Mouse (Mus musculus): ENCODE results near the gene Hdac7.
"Not testable (repeated sequence)": the region's sequence is repeated elsewhere in the genome, so short reads cannot be mapped to it uniquely, and the experiment has no call there.

The Hdac7 gene

DNA sequence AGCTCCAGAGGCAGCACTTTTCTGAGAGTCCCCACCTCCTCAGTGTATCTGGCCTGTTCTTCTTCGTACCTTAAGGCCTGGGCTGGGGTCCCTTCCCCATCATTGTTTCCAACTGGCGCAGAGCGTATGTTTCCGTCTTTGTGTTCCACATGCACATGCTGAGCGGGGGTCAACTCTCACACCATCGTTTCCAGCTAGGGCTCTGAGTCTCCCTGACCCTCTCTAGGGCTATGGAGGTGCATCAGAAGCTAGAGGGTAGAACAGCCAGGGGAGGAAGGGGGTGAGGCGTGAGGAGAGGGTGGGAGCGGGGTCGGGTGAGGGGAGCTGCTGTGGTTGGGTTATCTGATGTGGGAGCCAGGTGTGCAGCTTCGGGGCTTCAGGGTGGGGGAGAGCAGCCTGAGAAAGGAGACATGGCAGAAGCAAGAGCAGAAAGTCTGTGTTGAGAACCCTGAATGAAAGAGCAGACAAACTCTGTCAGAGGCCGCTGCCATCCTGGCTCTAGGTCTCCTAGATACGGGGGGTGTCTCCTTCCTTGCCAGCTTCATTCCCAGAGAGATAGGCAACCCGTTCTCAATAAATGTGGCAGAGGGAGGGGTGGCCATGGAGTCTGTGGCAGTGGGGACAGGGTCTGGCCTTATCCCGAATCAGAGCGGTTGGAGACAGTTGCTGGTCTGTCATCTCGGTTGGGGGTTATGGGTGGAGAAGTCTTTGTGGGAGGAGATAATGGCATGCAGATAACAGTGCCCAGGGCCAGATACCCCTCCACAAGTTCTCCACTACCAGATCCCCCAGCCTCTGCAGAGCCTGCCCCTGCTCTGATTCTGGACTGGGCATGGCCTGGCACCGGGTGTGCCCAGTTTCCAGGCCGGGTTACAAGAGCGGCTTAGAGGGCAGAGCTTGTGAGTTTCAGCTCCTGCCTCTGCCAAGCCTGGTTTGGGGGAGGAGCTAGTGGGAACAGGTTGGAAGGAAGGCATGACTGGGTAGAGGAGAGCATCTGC, at the start of gene Hdac7:
Gene Hdac7, minus strand, starts transcription at position 466 of the 998 bp plus-strand sequence.
- DNase-seq, result peak; percentile 93

DNA sequence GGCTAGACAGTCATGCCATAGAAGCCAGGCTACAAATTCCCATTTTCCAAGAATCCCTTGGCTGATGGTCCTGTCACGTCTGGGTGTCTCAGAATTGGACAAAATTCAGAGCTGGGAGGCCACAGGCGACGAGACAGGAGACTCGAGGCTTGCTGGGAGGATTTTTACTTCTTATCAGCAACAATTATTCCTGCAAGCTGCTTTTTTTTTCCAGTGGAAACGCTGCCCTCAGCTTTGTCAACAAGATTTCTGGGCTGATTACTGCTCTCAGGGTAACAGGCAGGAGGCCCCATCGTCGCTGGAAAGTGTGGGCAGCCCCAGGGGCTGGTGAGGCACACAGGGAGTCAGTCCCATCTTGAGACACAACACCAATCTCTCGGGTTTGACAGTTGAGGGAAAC, 48.2 kb upstream of the Hdac7 start:
- DNase-seq, result no peak

DNA sequence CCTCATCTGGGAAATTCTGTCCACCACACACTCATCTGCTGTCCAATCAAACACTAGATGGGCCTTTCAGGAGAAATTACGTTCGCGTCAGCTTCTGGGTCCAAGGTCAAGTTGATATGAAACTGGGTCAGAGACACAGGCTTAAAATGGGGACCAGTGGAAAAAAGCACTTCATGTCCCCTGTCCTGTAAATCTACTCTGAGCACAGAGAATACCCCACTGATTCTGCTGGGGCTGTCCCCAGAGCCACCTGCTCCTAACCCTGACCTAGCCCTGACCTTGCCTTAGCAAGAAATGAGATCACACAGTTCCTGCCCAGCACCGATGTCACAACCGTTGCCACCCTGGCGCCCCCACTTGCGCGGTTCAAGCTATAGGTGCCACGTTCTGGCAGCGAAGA, 46.1 kb upstream of the Hdac7 start:
- no peak for DNase-seq

DNA sequence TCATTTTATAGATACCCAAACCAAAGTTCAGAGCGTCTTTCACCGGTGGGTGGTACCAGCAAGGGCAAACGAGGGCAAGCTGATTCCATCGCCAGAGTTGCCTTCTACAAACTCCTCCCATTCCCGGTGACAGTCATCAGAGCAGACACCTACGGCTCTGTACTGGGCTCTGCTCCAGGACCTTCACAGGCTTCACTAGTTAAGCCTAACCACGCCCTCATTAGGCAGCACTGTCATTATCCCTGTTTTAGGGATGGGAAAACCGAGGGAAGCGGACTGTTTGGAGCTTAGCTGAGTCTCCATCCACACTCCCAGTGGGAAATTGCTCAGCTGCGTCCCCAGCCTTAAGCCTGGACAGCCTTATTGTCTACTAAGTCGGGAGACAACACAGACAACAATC, 45.7 kb upstream of the Hdac7 start:
- no peak for DNase-seq

DNA sequence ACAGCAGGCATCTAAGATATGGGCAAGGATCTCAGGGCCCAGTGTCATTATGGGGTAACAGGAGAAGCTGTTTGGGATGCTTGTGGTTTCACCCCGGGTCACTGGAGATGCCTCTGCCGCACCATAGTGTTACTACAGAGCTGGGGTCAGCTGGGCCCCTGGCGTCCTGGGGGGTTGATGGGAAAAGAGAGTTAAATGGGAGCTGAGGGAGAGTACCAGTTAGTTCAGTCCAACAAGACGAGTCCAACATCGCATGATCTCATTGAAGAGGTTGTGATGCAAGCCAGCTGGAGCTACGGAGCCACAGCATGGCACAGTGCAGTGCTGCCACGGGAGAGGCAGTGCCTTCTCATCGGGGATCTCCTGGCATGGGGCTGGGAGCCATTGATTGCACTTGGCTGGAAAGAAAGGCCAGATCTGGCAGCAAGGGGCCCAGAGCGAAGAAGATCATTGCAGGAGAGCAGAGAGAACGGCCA, 43.3 kb upstream of the Hdac7 start:
- DNase-seq, result no peak

DNA sequence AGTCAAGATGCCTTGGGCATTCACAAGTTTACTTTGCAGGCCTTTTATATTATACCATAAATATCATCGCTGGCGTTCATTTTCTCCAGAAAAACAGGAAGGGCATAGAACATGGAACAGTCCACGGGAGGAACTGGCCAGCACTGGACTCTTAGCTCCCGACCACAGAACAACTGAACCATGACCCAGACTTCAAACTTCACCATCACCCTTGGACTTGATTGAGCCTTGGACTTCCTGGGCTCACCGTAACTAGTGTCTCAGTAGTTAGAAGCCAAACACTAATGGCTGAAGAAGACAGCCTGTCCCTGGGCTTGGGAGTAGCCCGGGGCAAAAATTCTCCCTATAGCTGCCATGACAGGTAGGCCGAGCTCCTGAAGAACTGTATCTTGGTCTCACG, 37.1 kb upstream of the Hdac7 start:
- no peak for DNase-seq

DNA sequence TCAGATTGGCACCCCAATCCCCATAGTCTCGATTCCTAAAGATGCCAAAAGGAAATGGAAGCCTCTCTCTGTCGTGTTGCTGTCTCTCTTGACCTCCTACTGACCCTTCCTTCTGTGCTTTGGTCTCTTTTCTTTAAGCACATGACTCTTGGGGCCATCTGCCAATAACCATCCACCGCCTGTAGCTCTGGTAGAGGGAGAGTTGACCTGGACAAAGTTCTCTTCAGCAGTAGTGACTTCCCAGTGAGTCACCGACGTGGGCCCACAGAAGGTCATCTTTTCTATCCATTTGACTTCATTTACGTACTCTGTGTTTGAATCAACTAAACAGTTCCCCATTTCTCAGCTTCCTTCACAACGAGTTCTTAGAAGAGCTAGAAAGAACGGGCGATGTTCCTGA, 36.1 kb upstream of the Hdac7 start:
- no peak for DNase-seq

DNA sequence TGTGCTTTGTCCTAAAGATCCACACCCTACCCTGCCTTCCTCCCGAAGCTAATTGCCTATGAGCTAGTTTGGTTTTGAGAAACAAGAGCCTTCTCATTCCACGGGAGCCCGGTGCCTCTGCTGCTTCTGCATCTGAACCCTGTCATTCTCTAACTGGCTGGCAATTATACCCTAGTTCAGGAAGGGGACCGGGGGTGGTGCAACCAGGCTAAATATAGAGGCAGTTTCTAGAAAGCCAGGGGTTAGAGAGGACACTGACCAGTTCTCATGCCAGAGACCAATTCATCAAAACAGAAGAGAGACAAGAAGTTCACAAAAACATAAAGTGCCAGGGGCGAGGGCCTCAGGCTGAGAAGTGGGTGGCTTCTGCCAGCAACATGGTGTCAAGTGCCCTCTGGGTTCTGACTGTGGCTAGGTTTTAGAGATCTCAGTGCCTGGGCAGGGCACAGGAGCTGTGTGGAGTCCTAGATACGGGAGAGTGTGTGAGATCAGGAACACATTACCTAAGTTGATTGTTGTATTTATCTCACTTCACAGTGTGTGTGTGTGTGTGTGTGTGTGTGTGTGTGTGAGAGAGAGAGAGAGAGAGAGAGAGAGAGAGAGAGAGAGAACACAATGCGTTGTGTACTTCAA, 34.5 kb upstream of the Hdac7 start:
- no peak for DNase-seq

DNA sequence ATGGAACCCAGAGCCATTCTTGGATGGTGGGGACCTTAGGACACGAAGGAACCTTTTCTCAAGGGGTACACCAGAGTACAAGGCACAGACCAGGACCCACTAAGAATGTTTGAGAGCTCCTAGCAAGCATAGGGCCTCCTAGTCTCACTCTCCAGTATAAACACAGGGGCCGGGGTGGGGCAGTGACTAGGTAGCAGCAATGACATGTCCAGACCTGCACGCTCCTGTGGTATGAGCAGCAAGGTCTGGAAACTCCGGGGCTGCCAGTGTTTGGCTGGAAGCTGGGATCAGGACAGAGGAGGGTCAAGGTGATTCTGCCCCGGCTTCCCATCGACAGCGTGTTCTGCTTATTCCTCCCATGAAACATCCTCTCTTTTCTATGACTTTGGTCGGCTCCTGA, 31.5 kb upstream of the Hdac7 start:
- no peak for DNase-seq

DNA sequence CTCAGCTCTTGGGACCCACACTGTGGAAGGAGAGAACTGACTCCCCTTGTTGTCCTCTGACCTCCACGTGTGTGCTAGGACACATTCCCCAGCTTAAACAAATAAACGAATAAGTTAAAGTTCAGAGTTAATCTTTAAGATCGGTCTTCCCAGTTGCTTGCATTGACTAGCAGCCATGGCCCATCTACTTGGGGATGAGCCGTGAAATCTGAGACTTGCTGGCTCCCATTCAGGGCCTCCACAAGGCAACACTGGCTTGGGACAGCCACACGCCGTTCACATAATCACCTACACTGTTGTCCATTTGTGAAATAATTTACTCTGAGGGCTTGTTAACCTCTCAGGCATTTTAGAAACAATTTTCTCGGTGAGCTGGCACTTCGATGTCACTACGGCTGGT, 29.4 kb upstream of the Hdac7 start:
- no peak for DNase-seq

DNA sequence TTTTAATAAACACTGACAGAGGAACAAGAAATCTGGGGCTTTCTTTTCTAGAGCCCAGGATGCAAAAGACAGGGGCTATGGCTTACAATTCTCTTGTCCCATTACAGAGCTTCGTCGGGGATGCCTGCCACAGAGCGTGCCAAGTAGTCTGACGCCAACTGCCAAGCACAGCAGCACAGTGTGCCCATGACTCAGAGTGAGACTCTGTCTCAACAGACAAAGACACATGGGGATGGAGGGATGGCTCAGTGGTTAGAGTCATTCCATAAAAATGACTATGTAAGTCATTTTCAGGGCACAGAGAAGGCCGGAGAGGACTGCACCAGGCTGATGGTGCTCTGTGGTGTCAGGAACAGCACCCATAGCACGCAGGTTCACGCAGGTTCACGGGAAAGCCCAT, 27.9 kb upstream of the Hdac7 start:
- DNase-seq, result no peak

DNA sequence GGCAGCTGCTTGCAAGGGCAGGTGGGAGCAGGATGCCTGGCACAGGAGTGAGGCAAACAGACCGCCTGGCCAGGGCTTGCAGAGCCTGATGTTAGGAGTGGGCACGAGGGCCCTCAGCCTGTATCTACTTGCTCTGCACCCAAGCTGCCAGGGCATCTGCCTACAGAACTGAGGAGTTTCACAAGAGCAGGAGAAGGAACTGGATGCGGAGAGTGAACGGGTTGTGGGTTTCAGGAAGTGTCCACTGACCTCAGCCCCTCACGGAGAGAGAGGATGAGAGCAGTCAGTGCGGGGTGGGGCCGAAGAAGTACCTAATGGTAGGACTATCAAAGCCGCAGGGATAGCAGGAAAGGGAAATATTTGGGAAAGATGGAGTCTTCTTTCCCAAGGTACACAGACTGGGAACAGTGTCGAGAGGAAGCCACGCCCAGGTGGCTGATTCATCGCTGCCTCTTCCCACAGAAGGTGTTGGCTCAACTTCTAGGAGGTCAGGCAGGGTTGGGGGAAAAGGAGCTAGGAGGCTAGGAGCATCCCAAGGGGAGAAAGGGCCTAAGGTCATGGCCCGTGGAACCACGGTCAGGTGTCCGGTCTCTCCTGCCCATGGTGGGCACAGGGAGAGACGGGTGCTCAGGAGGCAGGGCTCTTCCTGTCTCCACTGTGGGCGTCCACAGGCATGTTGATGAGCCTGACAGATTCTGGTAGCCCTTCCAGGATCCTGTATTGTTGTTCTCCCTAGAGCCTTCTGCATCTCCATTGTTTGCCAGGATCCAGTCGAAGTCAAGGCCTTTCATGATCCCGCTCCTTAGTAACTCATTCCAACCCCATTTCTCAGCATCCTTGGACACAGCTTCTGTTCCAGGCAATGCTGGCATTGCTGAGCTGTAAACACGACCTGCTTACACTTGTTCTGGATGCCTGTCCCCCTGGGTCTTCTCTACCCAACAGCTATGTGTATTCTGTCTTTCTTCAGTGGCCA, 27.0 kb upstream of the Hdac7 start:
- no peak for DNase-seq

DNA sequence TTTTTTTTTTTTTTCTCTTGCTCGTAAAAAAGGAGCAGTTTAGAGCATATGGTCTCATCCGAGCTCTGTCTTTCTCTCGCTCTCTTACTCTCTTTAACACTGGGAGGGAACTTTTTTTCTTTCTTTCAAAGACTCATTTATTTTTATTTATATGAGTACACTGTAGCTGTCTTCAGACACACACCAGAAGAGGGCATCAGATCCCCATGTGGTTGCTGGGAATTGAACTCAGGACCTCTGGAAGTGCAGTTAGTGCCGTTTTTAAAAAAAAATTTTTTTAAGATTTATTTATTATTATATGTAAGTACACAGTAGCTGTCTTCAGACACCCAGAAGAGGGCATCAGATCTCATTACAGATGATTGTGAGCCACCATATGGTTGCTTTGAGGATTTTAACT, 25.8 kb upstream of the Hdac7 start:
- not testable (repeated sequence) for DNase-seq

DNA sequence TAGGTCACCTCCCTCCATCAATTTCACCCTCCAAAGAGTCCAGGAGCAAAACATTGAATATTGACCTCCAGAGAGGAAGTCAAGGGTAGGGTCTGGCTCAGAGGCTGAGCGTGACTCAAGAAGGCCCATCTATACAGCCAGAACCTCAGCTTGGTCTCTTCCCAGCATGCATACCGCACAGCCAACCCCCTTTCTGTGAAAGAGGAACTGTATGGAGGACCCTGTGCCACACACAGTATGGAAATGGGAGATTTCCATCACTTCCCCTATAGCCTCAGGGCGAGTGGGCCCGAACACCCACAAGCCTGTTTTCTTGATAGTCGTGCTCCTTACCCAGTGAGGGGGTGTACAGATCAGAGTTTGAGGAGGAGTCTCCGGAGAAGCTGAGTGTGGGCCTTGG, 24.7 kb upstream of the Hdac7 start:
- DNase-seq, result no peak

DNA sequence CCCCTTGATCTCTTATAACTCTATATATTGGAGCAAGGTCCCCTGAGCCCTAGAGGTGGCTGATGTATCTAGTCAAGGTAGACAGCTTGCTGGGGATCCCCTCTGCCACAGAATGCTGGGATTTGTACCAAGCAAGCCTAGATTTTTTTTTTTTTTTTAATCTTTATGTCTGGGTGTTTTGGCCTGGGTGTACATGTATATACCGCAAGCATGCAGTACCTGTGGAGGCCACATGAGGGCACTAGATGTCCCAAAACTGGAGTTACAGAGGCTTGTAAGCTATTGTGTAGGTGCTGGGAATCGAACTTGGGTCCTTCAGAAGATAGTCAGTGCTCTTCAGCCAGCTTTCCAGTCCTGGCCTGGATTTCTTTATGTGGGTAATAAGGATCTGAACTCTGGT, 21.7 kb upstream of the Hdac7 start:
- DNase-seq, result no peak

DNA sequence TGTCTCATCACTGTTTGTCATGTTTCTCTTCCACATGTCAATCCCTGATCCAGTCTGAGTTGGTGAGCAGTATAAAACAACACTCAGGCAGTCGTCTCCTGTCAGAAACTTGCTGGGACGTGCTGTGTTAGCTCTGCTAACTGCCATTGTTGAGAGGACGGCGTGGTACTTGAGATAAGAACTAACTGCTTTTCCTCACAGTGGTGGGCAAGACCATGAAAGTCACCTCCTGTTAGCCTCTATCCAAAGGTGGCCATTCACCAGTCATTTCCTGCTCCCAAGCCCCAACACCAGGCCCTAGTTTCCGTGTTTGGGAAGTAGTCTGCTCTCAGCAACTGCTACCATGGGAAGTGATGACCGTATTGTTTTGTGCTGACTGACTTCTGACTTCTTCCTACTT, 20.9 kb upstream of the Hdac7 start:
- no peak for DNase-seq

DNA sequence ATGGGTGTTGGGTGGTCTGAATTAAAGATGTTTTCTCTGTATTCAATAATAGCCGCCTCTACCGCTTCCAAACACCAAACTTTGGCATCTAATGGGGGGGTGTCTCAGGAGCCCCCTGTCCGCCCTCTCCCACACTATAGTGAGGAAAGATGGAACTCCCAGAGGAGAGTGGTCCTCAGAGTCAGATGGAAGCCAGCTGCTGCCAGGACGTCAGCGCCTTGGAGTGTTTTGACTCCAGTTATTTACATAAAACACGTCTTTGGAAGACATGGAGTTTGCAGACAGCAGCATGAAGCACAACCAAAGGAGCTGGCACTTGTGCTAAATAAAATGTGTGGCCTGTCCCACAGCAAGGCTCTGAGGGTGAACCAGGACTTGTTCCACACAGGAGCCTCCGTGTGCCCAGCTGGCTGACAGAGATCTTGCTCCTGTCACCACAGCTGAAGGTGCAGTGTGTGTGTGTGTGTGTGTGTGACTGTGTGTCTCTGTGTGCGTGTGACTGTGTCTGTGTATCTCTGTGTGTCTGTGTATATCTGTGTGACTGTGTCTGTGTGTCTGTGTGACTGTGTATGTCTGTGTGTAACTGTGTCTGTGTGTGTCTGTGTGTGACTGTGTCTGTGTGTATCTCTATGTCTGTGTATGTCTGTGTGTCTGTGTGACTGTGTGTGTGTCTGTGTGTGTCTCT, 20.2 kb upstream of the Hdac7 start:
- no peak for DNase-seq

DNA sequence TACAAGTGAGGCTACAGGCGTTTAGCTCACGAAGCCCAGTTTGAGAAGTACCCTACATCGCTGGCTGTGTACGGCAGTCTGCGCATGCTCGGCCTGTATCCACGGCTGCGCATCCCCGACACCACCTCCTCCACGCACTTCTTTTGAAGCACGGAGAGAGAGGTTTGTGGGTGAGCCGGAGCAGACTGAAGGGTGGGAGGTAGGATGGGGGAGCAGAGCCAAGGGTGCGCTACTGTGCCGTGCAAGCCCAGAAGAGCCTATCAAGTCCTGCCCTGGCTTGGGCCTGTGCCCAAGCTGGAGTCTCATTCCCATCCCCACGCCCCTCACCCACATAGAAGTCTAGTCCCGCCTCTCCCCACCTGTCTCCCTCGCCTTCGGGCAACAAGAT, 19.2 kb upstream of the Hdac7 start:
- no peak for DNase-seq

DNA sequence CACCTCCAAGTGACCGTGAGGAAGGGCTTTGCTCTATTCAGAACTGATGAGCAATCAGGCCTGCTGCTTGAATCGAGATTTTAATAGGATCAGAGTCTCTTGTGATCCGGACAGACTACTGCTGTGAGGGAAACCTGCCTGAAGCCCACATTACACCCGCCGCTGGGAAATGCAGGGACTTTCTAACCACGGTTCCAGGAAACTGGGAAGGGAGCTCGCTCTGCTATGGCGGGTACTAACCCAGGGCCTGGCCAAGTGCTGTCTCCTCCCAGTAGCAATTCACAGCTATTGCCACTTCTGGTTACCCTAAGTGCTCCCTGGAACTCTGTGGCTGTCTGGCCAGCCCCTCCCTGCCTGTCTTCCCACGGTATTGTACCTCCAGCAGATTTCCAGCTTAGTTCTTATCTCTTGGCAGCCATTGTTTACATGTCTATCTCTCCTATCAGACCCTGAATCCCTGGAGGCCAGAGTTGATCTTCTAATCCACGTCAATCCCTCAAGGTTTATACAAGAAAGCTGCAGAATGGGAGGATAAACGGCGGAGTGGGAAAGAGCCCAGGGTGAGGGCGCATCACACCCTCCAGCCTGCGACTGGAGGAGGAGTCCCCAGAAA, 18.7 kb upstream of the Hdac7 start:
- DNase-seq, result no peak

DNA sequence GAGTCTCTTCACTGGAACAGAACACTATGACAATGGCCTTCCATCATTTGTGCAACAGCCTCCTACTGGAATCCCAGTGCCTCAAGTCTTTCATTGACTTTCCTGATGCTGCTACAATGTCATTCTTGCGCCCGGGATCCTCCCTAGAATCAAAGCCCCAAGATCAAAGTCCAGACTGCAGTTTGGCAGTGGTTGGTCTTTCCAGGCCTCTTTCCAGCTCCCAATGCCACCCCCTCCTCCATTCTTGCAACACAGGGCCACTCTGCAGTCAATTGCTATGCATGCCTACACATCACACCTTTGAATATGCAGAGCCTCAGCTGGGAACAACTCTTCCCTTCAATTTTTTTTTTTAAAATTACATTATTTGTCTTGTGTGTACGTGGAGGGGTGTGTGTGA, 16.1 kb upstream of the Hdac7 start:
- no peak for DNase-seq

DNA sequence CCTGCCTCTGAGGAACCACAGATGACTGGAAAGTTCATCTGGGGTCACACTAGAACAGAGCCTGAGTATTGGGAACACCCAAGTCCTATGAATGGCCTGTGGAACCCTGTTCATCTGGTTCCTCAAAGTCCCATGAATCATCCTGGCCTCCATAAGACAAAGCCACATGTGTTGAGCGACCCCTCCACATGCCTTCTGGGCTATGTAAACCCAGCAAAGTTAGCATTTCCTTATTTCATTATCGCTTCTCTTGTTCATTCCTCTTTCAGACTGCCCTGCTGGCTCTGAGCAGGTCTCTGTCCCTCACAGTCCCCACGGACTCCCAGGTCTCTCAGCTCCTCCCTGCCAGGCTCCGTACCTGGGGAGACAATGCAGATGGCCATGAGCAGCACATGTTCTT, 14.1 kb upstream of the Hdac7 start:
- DNase-seq, result no peak

DNA sequence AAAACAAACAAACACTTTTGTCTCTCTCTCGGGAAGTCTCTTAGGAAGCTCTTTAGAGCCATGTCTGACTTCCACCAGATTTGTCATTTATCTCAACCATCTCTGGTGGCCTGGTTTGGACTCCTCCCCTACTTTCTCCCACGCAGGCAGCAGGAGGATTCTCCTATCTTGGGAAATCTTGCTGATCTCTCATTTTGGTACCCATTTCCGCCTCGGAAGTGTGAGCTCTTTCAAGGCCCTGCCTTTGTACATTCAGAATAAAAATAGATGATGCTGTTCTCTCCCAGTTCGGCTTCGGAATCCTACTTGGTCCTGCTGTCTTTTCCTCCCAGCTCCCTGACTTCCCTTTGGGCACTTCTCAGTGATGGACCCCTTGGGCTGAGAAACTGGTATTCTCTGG, 10.2 kb upstream of the Hdac7 start:
- DNase-seq, result no peak
